Mouse (Mus musculus): ENCODE results near the gene Prss8. TPM values are rescaled to one million over a fixed set of nuclear protein-coding genes. Genes with fewer than 3 reads are reported as not detected.
"Not testable (repeated sequence)": the region's sequence is repeated elsewhere in the genome, so short reads cannot be mapped to it uniquely, and the experiment has no call there.

The Prss8 gene
- polyA plus RNA-seq, 1 experiment from 2014 or later, result 1.6 TPM

GRCm38 (mm10) chr7:127903971-127904796, 25.7 kb downstream of the Prss8 start, which contains the start of gene Bckdk:
Bckdk (plus strand) TSS chr7:127904082.
- H3K36me3 ChIP-seq (ENCODE audit: control insufficient read depth, insufficient read depth), result peaks cover 41% of the 10 kb centered on the region
- no peaks in the 10 kb centered on the region for H3K9me3 ChIP-seq (replicated peaks; ENCODE audit: control insufficient read depth, low read length)
- peak; percentile 90 for ATAC-seq (replicated peaks; ENCODE audit: extremely low read depth, insufficient read depth, low FRiP score)
- 5% methylated on average over 38 of the region's 38 CpGs for WGBS
- peaks cover 8% of the 10 kb centered on the region for H3K4me1 ChIP-seq (ENCODE audit: control insufficient read depth, insufficient read depth, low read length)
- no peaks in the 10 kb centered on the region for H3K27me3 ChIP-seq (ENCODE audit: control insufficient read depth, insufficient read depth, low read length)
- peak within 1 kb of the TSS; percentile 73 for H3K4me2 ChIP-seq (ENCODE audit: low read depth, low read length)
- peak within 1 kb of the TSS; percentile 84 for H3K27ac ChIP-seq (ENCODE audit: low read length)
- peak within 1 kb of the TSS; percentile 95 for H3K9ac ChIP-seq (ENCODE audit: low read length)
- H3K4me3 ChIP-seq (ENCODE audit: low read length), result peak within 1 kb of the TSS; percentile 91

GRCm38 (mm10) chr7:127901772-127902171, 28.1 kb downstream of the Prss8 start:
- peaks cover 8% of the 10 kb centered on the region for H3K4me1 ChIP-seq (ENCODE audit: control insufficient read depth, insufficient read depth, low read length)
- H3K9me3 ChIP-seq (replicated peaks; ENCODE audit: control insufficient read depth, low read length), result no peaks in the 10 kb centered on the region
- no peak overlapping the region for H3K4me3 ChIP-seq (ENCODE audit: low read length)
- no peak overlapping the region for H3K27ac ChIP-seq (ENCODE audit: low read length)
- H3K36me3 ChIP-seq (ENCODE audit: control insufficient read depth, insufficient read depth), result peaks cover 17% of the 10 kb centered on the region
- ATAC-seq (replicated peaks; ENCODE audit: extremely low read depth, insufficient read depth, low FRiP score), result no peak
- no peak overlapping the region for H3K9ac ChIP-seq (ENCODE audit: low read length)
- 62% methylated on average over 2 of the region's 2 CpGs for WGBS
- no peaks in the 10 kb centered on the region for H3K27me3 ChIP-seq (ENCODE audit: control insufficient read depth, insufficient read depth, low read length)
- no peak overlapping the region for H3K4me2 ChIP-seq (ENCODE audit: low read depth, low read length)

GRCm38 (mm10) chr7:127899997-127900396, 29.9 kb downstream of the Prss8 start:
- no peak overlapping the region for H3K4me3 ChIP-seq (ENCODE audit: low read length)
- H3K9me3 ChIP-seq (replicated peaks; ENCODE audit: control insufficient read depth, low read length), result no peaks in the 10 kb centered on the region
- 21% methylated on average over 7 of the region's 7 CpGs for WGBS
- no peak overlapping the region for H3K4me2 ChIP-seq (ENCODE audit: low read depth, low read length)
- H3K27ac ChIP-seq (ENCODE audit: low read length), result no peak overlapping the region
- no peak for ATAC-seq (replicated peaks; ENCODE audit: extremely low read depth, insufficient read depth, low FRiP score)
- no peaks in the 10 kb centered on the region; the same call in 1 of the 2 replicates for H3K36me3 ChIP-seq (ENCODE audit: control insufficient read depth, insufficient read depth)
- H3K27me3 ChIP-seq (ENCODE audit: control insufficient read depth, insufficient read depth, low read length), result no peaks in the 10 kb centered on the region
- peaks cover 5% of the 10 kb centered on the region for H3K4me1 ChIP-seq (ENCODE audit: control insufficient read depth, insufficient read depth, low read length)
- H3K9ac ChIP-seq (ENCODE audit: low read length), result no peak overlapping the region

- Histone ChIP-seq H3K4me3 (ENCODE audit: low read length) (no peak overlapping the region), H3K4me1 (ENCODE audit: control insufficient read depth, insufficient read depth, low read length) (peaks cover 8% of the 10 kb centered on the region), H3K9ac (ENCODE audit: low read length) (no peak overlapping the region), H3K36me3 (ENCODE audit: control insufficient read depth, insufficient read depth) (no peaks in the 10 kb centered on the region), H3K27ac (ENCODE audit: low read length) (no peak overlapping the region), H3K9me3 (replicated peaks; ENCODE audit: control insufficient read depth, low read length) (no peaks in the 10 kb centered on the region), H3K4me2 (ENCODE audit: low read depth, low read length) (no peak overlapping the region), H3K27me3 (ENCODE audit: control insufficient read depth, insufficient read depth, low read length) (no peaks in the 10 kb centered on the region)
- ATAC-seq (replicated peaks; ENCODE audit: extremely low read depth, insufficient read depth, low FRiP score), result no peak
- WGBS, result 35% methylated on average over 10 of the region's 10 CpGs
These were observed 31.5 kb downstream of the Prss8 start for GRCm38 (mm10) chr7:127898179-127898956.

DNA sequence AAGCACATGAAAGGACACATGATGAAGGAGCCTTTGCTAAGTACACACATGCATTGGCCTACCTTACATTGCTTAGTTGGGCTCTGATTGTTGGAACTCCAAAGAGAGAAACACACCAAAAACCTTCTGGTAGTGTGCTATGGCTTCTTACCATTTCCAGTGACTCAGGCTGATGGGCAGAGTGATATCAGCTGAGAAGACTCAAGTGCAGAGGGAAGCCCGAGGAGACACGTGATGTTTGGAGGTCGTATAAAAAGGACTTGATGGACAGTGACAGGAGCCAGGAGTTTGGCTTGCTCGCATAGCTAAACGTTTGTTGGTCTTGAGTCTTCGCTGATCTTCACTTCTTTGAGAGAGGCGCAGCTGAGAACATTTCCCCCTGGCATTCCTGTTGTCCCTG, 32.4 kb downstream of the Prss8 start:
- no peak overlapping the region for H3K4me3 ChIP-seq (ENCODE audit: low read length)
- no peak overlapping the region for H3K4me2 ChIP-seq (ENCODE audit: low read depth, low read length)
- no peak overlapping the region for H3K9ac ChIP-seq (ENCODE audit: low read length)
- WGBS, result 77% methylated on average over 7 of the region's 7 CpGs
- H3K4me1 ChIP-seq (ENCODE audit: control insufficient read depth, insufficient read depth, low read length), result peaks cover 8% of the 10 kb centered on the region
- no peaks in the 10 kb centered on the region for H3K27me3 ChIP-seq (ENCODE audit: control insufficient read depth, insufficient read depth, low read length)
- 0 out of 2 replicates have a peak, but pooled peaks cover 5% of the 10 kb centered on the region for H3K36me3 ChIP-seq (ENCODE audit: control insufficient read depth, insufficient read depth)
- no peaks in the 10 kb centered on the region for H3K9me3 ChIP-seq (replicated peaks; ENCODE audit: control insufficient read depth, low read length)
- no peak overlapping the region for H3K27ac ChIP-seq (ENCODE audit: low read length)
- no peak for ATAC-seq (replicated peaks; ENCODE audit: extremely low read depth, insufficient read depth, low FRiP score)

DNA sequence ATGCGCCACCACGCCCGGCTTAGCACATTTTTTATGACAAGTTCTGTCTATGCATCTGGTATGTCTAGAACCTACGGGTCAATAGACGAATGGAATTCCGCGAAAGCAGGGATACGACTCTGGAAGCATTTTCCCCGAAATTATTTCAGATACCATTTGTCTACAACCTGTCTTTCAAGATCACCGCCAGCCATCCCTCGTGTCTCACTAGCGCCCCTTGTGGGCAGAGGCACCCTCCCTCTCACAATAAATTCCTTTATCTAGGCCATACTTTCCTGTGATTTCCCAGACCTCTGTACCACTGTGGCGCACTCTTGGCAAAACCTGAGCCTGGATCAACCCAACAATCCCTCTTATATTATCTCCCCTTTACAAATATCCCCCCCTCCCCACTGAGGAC, 33.5 kb downstream of the Prss8 start:
- Histone ChIP-seq H3K9me3 (replicated peaks; ENCODE audit: control insufficient read depth, low read length) (no peaks in the 10 kb centered on the region), H3K4me2 (ENCODE audit: low read depth, low read length) (no peak overlapping the region), H3K36me3 (ENCODE audit: control insufficient read depth, insufficient read depth) (0 out of 2 replicates have a peak, but pooled peaks cover 5% of the 10 kb centered on the region), H3K9ac (ENCODE audit: low read length) (no peak overlapping the region), H3K4me1 (ENCODE audit: control insufficient read depth, insufficient read depth, low read length) (peaks cover 8% of the 10 kb centered on the region), H3K4me3 (ENCODE audit: low read length) (no peak overlapping the region), H3K27me3 (ENCODE audit: control insufficient read depth, insufficient read depth, low read length) (no peaks in the 10 kb centered on the region), H3K27ac (ENCODE audit: low read length) (no peak overlapping the region)
- 55% methylated on average over 13 of the region's 13 CpGs for WGBS
- ATAC-seq (replicated peaks; ENCODE audit: extremely low read depth, insufficient read depth, low FRiP score), result no peak

- Histone ChIP-seq H3K4me3 (ENCODE audit: low read length) (peak overlapping the region; percentile 77), H3K4me2 (ENCODE audit: low read depth, low read length) (peak overlapping the region; percentile 92)
- not testable (repeated sequence) for H3K9ac ChIP-seq (ENCODE audit: low read length); H3K36me3 ChIP-seq (ENCODE audit: control insufficient read depth, insufficient read depth); H3K27ac ChIP-seq (ENCODE audit: low read length); H3K27me3 ChIP-seq (ENCODE audit: control insufficient read depth, insufficient read depth, low read length); H3K9me3 ChIP-seq (replicated peaks; ENCODE audit: control insufficient read depth, low read length); ATAC-seq (replicated peaks; ENCODE audit: extremely low read depth, insufficient read depth, low FRiP score); H3K4me1 ChIP-seq (ENCODE audit: control insufficient read depth, insufficient read depth, low read length)
- WGBS, result 59% methylated on average over 7 of the region's 7 CpGs
These were observed 34.0 kb downstream of the Prss8 start for GRCm38 (mm10) chr7:127895891-127896290.

DNA sequence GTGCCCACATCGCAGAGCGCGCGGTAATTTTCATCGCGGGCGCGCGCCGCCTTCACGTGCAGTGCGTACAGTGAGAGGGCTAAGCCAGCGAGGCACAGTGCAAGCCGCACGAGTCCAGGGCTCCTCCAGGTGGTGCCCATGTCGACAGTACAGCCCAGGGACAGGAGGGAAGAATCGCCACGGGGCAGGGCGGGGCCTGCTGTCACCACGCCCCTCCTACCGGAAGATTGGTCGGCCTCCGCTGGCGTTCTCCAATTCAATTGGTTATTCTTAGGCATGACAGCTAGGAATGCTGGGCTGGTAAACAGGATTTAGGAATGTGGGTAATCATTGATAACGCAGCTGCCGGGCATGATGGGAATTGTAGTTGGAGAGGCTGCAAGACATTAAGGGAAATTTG, 34.5 kb downstream of the Prss8 start, which contains the start of the genes Gm21974 and Vkorc1:
TSS of gene Gm21974 (minus strand) at position 13 of the 400 bp plus-strand sequence.
TSS of gene Vkorc1 (minus strand) at position 176 of the 400 bp plus-strand sequence.
- Histone ChIP-seq H3K4me1 (ENCODE audit: control insufficient read depth, insufficient read depth, low read length) (peaks cover 8% of the 10 kb centered on the region), H3K27ac (ENCODE audit: low read length) (peak within 1 kb of the TSS; percentile 81), H3K36me3 (ENCODE audit: control insufficient read depth, insufficient read depth) (0 out of 2 replicates have a peak, but pooled peaks cover 5% of the 10 kb centered on the region), H3K9ac (ENCODE audit: low read length) (peak within 1 kb of the TSS; percentile 81), H3K4me2 (ENCODE audit: low read depth, low read length) (peak within 1 kb of the TSS; percentile 92), H3K4me3 (ENCODE audit: low read length) (peak within 1 kb of the TSS; percentile 77), H3K9me3 (replicated peaks; ENCODE audit: control insufficient read depth, low read length) (no peaks in the 10 kb centered on the region), H3K27me3 (ENCODE audit: control insufficient read depth, insufficient read depth, low read length) (no peaks in the 10 kb centered on the region)
- ATAC-seq (replicated peaks; ENCODE audit: extremely low read depth, insufficient read depth, low FRiP score), result peak; percentile 98
- WGBS, result under 1% methylated on average over 26 of the region's 26 CpGs

All from heart, embryonic 16.5 days (tissue).